Mouse (Mus musculus) MEL-GATA-1-ER (cell line): ENCODE data around the gene H13.
A peak's percentile ranks its signal among the peaks of the same experiment; 100 is the strongest.
"Not testable (repeated sequence)": the region's sequence is repeated elsewhere in the genome, so short reads cannot be mapped to it uniquely, and the experiment has no call there.

Experiments
- DNase-seq: peaks from one replicate; pipeline ENCODE4 v3.0.0-alpha.2; 2012; ENCODE audit warnings: low read depth; ENCODE audit errors: extremely low read depth

Gene H13

DNA sequence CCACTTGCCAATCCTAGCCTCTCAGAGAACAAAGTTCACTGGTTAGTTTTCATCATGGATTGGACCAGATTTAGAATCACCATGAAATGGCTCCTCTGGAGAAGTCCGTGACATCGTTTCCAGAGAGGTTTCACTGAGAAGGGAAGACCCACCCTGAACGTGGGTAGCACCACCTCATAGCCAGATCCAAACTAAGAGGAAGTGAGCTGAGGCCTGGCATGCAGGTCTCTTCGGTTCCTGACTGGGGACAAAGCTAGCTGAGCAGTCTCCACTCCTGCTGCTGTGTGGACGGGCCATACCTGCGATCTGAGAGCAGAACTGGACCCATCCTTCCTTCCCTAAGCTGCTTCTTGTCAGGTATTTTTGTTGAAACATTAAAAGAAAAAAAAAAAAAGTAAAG is 8.1 kb upstream of the H13 start:
- DNase-seq = no peak

DNA sequence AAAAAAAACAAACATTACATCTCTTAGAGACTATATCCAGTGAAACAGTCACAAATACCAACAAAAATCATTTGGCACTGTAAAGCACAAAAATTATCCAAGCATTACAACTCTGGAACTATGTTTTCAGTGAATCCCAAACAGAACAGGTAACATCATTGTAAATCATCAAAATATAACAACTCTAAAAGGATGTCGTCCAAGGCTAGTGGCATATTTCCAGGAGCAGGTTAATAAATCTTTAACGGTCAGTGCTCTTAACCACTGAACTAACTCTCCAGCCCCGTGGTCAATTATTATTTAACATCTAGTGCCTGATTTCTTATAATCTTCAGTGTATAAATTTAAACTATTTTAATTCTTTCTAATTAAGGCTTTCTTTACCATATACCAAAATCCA is 3.1 kb upstream of the H13 start:
- DNase-seq = not testable (repeated sequence)

DNA sequence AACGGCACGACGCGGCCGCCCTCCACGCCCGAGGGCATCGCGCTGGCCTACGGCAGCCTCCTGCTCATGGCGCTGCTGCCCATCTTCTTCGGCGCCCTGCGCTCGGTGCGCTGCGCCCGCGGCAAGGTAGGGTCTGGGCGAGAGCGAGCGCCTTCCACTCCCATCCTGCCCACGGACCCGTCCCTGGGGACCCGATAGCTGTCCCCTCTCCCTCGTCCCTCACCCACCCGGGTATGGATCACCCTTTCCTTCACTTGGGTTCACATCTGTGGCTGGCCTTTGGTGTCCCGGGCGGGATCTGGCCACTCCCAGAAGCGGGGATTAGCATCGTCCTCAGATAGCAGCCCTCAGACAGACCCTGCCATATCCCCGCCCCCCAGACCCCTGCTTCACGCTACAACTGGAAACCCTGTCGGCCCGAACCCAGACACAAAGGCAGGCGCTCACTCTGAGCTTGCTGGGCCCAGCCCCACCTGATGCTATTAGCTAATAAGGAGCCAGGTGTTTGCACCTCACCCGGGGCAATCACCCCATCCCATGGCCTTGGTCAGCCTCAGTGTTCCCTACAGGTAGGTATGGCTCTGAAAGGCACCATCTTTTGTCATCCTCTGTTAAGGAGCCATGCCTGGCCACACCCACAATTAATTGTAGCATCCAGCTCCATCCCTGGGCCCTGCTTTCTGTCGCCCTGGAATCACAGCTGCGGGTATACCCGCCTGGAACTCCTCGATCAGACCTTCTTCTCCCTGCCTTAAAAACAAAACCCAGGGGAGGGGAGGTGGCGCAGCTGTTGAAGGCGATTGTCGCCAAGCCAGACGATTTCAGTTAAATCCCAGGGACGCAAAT is 601 bp downstream of the H13 start:
- DNase-seq = peak; percentile 20

DNA sequence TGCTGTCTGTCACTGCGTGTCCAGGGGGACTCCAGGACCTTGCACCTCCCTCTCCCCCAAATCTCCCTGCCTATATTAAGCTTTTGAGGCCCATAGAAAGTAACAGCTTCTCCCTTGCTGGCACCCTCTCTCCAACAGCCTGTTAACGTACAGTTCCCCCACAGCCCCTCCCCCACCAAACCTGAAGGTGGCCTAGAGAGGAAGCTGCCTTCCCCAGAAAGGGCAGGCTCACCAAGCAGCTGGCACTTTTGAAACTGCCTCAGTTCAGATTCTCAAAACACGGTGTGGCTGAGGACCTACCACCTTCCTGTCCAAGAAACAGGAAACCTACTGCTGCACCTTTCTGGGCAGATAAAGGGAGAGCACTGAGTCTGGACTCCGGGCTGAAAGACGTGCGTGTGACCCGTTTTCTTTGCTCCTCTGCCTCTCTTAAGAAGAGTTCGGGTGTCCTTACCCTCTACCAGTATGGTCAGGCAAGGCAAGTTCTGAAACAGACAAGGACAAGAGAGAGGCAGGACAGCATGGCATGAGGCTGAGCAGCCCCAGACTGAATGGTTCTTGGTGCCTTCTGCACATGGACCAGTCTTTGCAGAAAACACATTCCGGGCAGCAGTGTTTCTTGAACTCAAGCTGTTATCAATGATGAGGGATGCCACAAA is 1.9 kb downstream of the H13 start:
- DNase-seq = peak; percentile 46

DNA sequence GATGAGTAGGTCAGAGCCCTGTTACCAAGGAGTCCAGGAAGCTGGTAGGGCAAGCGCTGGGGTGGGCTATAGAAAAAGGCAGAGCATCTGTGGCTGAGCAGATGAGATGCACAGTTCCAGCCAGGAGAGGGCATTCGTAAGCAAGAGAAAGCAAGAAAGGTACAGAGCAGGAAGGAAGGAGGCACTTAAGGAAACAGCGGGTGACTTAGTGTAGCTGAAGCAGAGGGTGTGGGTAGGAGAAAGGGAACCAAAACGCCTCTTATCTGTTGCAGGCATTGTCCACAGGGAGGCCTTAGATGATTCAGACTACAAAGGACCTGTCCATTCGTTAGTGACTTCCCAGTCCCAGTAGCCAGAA is 2.4 kb downstream of the H13 start:
- DNase-seq = peak; percentile 85

DNA sequence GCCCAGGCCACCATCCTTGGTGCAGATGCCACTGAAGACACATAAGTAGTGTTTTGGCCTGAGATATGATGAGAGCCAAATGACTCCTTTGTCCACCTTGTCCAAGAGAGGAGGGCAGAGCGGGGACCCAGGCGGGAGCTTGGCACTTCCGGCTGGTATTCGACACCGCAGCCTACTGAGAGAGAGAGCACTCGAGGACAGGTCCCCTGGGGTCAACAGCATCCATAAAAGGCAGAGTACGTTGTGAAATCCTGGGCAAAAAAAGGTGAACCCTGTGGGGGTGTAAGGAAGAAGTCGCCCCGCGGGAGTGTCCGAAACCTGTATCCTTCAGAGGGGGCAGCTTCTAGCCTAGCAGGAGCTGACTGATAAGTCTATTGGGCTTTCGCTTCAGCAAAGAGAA is 2.9 kb downstream of the H13 start:
- DNase-seq = no peak

DNA sequence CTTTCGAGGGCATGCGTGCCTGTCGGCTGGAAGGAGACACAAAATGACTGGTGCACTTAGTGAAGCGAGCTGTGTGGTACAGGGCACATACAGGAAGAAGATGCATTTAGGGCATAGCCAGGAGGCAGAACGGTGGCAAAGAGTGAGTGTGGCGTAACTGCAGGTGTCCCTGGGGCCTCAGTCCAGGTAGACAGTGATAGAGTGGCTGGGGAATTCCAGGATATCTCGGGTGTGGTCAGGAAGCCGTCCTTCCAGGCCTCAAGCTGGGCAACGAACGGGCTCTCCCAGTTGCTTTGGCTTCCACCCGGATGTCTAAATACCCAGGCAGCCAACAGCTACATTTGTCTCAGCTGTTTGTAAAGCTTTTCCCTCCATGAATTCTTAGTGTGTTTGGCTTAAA is 4.9 kb downstream of the H13 start:
- DNase-seq = no peak

DNA sequence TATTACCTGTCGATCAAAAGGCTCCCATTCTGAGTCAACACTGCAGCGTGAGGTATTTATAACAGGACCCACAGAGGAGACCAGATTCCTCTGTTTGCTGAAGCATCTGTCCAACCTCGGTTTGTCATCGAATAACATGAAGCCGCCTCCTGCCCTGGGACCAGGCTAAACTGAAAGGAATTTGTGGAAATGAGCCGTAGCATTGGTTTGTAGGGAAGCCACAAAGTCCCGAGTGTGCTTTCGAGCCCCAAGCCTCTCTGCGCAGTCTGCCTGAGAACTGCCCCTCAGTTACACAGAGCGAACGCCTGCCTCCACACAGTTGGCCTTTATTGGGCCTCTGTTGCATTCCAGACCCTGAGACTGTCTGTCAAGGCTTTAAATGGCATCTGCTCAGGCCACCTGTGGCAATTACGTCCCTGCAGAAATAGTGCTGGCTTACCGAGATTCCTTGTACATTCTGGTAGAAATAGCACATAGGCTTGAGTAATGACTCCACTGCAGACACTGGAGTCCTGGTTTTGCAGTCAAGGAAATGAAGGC is 6.1 kb downstream of the H13 start:
- DNase-seq = no peak

DNA sequence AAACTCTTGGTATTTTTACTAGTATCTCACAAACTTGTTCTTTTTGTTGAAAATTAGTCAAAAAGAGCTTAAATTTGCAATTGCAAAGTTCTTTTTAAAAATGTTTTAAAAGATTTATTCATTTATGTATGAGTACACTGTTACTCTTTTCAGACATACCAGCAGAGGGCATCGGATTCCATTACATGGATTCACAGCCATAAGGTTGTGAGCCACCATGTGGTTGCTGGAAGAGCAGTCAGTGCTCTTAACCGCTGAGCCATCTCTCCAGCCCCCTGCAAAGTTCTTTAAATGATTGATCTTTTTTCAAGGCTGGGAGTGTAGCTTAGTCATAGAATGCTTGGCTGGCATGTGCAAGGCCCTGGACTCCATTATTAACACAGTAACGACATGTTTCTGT is 9.0 kb downstream of the H13 start:
- DNase-seq = peak; percentile 34

DNA sequence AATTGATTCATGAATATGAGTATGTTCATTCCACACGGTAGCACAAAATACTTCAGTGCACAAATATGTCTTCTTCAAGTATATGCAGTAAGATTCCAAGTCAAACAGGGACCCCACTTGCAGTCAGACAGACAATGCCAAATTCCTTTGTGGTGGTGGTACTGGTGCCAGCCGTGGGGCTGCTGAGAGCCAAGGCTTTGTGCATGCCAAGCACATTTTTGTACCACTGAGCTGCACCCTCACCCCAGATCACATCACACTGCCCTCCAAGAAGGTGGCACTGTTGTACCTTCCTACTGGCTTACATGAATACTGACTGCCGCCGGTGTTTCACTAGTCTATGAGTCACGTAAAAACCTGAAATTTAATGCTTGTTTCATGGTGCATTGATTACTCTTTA is 9.7 kb downstream of the H13 start:
- no peak for DNase-seq

DNA sequence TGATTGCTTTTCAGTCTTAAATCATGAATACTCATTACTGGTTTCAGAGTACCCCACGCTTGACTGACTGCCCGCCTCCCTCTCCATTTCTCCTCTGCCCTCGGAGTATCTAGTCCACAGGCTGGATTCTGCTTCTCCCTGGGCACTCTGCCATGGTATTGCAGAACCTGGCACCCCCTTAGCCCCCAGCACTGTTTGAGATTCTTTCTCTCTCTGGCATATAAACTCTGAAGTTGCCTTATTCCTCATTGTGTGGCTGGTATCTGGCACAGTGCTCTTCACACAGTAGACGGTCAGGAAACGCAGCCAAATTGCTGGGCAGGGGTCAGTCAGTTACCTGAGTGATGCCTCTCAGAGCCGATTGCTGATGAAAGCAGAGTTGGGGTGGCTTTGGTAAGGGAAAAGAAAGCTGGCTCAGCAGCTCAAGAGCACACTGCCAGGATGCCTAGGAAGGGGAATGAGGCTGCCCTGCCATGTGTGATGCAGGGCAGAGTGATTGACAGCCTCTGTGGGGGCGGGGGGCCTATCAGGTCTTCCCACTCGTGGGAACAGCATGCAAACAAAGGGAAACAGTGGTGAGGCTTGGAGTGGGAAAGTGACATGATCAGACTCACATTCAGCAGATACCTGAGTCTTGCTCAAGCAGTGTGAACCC is 10.6 kb downstream of the H13 start:
- DNase-seq = no peak

DNA sequence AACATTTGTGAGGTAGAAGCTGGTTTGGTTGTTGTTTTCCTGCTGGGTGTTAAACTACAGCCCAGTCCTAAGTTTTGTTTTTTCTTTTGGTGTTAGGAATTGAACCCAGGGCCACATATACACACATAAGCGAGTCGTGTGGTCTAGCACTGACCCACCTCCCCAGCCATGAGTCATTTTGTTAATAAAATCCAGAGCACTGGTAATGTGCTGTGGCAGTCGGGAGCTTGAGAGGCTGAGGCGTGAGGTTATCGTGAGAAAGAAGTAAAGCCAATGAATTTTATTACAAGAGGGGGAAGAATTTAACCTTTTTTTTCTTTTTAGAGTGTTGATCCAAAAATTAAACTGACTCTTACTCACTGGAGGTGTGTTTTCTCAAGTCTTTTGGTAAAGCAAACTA is 13.8 kb downstream of the H13 start:
- DNase-seq = no peak

DNA sequence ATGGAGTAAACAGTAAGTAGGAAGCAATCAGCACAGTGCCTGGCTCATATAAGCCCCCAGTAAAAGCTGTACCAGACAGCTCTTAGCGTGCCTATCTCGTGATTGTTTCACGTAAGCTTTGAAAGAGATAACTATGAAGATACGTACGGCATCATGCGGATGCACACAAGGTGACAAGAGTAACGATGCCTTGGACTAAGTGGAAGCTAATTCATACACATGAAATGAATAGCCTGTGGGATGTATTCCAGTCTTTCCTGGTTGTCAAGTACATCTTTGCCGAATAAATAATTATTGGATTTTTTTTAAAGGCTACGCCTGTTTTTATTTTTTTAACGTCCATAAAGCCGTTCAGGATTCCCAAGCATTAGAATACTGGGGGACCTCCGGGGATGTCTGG is 17.1 kb downstream of the H13 start:
- no peak for DNase-seq

DNA sequence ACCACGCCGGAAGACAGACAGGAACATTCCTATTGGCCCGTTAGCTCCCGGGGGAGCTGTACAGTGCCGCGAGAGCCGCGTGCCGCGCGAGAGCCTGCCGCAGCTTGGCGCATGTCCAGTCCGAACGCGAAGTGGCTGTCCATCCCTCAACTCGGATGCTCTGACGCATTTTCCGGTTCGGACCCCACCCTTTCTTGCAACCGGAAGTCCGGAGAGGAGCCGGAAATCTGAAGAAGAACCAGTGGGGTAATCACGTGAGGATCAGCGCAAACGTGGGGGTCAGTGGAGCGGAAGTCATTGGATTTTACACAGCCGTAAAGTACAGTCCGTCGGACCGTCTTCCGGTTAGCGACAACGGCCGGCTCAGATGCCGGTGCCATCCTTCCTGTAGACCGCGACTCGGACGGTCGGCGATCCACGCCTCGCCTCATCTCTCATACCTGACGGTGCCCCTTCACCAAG is 17.6 kb downstream of the H13 start, which contains the start of gene Mcts2:
Mcts2 (plus strand) TSS at position 230 of the 462 bp plus-strand sequence.
- no peak for DNase-seq

DNA sequence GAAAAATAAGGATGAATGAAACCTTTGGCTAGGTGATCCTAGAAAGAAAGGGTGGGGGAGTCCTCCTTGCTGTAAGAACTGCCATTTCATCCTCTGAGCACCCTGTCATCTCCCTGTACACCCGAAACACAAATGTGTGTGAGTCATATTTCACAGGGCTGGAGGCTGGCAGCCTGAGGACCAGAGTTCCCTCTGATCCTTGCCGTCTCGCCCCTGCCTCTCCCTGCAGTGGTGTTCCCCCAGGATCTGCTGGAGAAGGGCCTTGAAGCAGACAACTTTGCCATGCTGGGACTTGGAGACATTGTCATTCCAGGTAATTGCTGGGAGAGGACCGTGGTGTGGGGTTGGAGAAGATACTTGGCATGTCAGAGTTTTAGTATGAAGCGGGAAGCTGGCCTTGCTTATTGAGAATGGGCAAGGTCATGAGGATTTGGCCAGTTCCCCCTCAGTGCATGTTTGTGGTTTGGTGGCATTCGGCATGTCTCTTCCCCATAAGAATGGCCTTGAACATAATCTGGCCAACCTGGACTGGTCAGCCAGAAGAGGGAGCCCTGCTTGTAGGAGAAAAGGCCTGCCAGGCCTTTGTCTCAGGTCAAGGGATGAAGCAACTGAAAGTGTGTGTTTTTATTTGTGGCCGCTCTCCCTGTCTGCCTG is 22.4 kb downstream of the H13 start:
- no peak for DNase-seq

DNA sequence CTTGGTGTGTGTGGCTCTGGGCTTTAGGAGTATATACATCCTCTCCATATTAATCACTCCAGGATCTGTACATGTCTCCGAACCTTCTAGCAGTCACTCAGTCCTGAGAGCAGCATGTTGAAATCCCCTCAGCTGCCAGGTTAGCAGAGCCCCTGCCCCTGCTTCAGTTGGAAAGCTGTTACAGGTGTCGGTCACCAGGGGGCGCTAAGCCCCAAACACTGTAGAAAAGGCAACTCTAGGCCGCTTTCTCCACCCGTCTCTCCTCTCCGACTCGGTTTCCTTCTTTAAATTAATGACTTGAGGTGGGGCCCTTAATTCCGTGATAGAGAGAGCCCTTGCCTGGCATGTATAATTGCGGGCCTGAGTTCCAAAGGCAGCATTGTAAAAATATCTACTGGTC is 24.0 kb downstream of the H13 start:
- DNase-seq = peak; percentile 21

DNA sequence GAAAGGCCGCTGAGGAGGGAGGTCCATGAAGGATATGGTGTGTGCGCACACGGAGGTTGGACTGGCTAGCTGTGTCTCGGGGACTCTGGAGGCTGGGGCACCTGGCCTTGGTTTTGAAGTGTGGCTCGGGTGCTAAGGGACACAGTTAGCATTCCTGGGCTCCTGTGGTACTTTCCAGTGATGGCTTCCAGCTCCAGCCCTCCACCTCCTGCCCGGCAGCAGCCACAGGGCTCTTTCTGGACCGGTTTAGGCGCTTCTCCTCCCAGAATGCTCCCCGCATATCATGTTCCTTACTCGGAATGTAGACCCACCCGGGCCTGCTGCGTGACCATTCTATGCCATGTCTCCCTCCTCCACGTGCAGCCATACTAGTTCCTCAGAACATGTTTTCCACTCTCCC is 24.5 kb downstream of the H13 start:
- DNase-seq = no peak

DNA sequence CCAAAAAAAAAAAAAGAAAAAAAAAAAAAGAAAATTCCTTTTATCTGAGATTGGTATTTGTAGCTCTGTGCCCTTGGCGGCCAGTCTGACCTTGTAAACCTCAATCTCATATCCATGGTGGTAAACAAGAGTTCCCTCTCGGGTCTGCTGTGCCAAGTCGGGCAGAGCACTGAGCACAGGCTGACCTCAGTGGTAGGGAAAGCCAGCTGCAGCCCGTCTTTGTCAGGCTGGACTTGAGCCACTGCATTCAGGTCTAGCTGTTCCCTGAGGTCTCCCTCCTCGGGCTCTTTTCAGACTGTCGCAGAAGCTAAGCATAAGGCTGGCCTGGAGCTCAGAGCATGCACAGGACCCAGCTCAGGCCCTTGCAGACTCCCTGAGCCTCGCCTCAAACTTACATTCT is 25.4 kb downstream of the H13 start:
- DNase-seq = no peak

DNA sequence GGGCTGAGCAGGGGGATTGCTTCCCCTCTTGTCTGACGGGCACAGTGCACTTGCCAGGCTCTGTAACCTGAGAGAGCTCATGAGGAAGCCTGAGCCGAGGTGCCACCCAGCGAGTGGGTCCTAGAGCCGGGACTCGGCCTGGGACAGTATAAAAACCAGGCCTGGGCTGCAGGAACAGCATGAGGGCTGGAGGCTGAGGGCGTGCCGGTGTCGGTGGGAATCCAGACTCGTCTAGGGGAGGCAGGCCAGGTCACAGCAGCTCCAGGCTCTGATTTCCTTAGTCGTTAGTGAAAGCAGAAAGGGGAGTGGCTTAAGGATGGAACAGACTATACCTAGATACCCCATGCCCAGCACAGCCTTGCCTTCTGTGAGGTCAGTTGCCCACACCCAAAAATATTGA is 26.8 kb downstream of the H13 start:
- DNase-seq = no peak

DNA sequence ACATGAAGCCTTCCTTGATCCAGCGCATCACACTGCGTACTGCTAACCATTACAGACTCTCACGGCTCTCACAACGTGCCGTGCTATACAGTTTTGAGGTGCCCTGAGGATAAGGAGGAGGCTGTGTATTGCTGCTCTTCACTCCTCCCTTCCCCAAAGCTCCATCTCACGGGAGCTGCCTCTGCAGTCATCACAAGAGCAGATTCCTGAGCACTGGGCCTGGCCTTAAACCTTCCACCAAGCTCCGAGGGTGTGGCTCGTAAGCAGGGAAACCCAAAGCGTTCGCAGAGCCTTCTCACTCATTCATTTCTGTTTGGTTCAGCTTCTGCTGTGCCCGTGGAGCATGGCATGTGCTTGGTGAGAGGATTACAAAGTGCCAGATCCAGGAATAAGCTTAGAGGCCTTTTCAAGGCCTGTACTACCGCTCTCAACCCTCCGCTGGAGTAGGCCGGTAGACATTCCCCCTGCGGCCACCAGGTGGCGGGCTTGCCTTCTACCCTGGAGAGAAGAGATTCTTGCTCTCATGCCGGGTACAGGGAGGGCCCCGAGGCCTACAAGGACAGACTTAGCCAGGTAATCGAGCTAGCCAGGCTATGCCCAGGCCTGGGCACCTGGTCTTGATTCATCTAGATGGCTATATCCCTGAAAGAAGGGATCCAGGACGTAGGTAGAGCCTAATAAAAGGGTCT is 27.4 kb downstream of the H13 start:
- peak; percentile 59 for DNase-seq

DNA sequence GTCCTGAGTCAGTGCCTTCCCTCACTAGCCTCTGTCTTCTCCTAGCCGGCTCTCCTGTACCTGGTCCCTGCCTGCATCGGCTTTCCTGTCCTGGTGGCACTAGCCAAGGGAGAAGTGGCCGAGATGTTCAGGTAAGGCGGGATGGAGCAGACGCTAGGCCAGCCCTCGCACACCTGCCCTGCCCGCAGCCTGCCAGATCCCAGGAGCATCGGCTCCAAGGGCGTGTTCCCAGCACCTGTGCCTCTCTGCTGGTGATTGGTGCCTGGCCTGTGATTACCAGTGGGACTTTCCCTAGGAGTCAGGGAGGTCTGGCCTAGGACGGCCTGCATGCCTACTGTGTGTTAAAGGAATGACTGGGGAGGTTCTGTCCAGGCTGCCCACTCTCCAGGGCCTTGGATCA is 30.9 kb downstream of the H13 start:
- no peak for DNase-seq
